Mouse (Mus musculus) T-cell, adult 2 months (primary cell): ENCODE measurements at regions not wholly inside any gene's neighbourhood (a gene's known extent, or its start where the extent isn't known, plus 50 kb on each side); places are given as distances from the start of the nearest gene placed in this dataset.

Source experiments
- DNase-seq: peaks from one replicate; pipeline ENCODE4 v3.0.0; 2022; ENCODE audit warnings: low spot score

DNA sequence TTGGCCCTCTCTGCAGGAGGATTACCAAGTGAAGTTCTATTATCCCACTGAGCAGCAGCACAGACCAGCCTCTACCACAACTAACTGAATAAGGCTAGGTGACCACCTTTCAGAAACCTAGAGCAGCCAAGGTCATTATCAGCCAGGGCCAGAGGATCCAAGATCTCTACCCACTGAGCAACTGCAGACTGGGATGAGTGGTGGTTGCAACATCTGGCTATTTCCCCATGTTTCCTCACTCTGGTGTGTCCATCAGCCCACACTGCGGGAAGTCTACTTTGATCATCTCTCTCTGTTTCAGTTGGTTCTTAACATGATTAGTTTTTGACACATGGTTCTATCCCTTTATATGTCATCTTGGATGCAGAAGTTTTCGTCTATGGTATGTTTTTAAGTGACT, 157.2 kb downstream of the Cog6 start:
- no peak for DNase-seq

- no peak for DNase-seq
Measured at GRCm38 (mm10) chr3:52859266-52859825, 157.7 kb downstream of the Cog6 start.

GRCm38 (mm10) chr3:52858259-52858658, 158.8 kb downstream of the Cog6 start:
- DNase-seq = no peak

DNA sequence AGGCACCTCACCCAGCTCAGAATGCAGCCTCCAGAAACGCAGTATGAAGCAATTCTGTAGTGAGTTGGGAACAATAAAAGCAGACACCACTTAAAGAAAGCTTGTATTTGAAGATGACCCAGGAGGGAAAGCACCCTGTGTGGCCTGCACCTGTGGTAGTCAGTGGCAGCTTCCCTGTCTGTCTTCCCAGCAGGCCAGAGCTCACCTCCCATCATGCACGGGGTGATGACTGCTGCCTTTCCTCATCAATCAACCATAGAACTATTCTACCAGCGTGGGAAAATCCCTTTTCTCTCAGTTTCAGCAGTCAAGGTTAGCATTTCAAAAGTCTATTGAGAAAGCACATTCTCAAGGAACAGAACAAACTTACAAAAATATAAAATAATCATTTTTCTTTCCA, 160.0 kb downstream of the Cog6 start:
- peak; percentile 61 for DNase-seq

DNA sequence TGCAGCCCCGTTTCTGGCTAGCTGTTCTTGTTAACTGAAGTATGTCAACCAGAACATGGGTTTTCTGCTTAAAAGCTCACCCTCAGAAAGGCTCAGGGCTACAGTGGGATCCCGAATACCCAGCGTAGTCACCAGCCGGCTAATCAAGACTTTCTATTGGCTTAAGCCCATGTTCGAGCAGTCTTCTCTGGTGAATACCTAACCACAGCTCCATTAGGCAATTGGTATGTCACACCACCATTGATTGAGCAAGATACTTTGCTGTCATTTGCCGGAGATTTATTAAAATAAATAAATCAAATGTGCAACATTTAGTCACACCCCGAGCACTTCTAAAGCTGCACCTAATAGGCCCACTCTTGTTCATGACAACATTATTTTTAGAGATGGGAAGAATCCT, 162.5 kb downstream of the Cog6 start:
- DNase-seq = no peak

GRCm38 (mm10) chr3:52853126-52853525, 163.9 kb downstream of the Cog6 start:
- DNase-seq = no peak

- no peak for DNase-seq
Measured at GRCm38 (mm10) chr3:52845166-52845565, 171.9 kb downstream of the Cog6 start.

DNA sequence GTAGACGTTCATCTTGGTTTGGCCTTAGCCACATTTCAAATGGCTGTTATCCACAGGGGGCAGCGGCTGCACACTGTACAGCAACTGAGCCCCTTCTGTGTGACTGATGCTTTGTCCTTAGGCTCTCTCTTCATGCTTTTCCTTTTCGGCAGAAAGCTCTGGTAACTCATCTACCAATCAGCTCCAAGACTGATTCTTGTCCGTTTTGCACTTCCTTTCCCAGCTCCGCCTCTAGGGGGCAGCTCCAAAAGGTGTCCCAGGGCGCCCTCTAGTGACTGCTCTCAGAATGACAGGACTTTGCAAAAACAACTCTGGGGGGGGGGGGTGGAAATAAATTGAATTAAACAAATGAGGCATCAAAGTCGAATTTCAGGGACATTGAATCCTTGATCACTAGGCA, 173.0 kb downstream of the Cog6 start:
- DNase-seq = peak; percentile 88

DNA sequence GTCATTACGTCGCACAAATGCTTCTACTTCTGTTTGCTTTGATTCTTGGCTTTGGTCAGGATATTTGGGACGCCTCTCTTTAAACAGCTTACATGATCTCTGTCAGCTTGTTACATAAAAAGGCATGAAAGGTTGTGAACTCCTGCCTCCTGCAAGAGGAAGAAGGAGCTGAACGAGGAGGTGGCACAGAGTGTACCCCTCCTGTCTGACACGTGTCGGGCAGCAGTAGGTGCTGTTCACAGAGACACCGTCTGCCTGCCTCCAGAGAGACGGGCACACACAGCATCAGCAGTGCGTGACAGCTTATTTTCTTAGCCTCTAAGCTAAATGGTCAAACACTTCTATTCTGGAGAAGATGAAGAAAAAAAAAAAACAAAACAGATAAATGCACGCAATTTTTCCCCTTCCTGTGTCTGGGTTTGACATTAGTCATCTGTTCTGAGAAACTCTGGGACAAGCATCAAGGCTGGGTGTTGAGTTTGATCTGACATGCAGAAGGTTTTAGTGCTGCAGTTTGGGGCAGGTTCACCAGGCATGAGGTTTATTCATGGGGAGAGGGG, 174.1 kb downstream of the Cog6 start:
- peak; percentile 51 for DNase-seq

DNA sequence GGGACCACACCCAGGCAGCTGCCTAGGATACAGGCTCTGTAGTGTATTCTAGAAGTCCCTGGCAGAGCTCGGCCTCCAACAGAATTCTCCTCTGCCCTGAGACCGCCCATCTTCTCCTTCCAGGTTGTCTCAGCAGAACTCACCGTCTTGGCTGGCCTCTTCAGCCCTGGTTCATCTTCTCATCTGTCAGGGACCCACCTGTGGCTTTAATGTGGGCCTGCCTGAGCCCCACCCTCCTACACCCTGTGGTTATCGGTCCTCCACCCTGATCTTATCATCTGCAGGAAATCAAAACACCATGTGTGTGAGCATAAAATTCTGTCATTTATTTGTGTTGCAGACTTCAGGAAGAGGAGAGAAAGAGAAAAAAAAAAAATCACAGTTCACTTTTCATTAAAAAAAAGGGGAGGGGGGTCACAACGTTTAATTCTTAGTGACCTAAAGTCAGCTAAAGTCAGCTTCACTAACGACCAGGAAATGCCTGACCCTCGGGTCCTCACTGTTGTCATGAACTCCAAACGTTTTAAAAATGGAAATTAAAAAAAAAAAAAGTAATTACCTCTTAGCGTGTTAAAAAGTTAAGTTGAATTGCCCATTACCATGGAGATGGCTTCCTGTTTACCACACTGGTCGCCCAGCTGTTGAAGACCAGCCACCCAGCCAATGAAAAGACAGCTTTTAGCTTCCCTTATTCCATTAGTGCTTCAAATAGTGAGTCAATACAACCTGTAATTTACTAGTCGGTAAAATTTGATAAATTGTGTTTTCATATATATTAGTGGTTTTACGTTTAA, 176.7 kb downstream of the Cog6 start:
- DNase-seq = peak; percentile 90

DNA sequence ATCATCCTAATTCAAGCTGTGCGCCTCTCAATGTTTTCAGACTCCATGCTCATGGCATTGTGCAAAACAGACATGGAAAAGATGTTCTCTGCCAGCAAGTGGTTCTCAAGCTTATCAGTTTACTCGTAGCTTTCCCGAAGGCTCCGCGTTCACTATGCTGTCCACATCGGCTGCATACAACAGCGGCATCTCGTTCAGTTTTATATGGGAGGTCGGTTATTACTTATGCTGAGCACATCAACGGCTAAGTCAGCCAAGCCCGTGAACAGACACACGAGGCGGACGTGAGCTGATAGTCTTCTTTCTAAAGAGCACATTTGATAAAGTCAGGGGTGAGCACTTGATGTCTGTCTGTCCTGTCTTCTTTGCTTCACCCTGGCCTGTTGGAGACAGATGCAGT, 179.0 kb downstream of the Cog6 start:
- no peak for DNase-seq

DNA sequence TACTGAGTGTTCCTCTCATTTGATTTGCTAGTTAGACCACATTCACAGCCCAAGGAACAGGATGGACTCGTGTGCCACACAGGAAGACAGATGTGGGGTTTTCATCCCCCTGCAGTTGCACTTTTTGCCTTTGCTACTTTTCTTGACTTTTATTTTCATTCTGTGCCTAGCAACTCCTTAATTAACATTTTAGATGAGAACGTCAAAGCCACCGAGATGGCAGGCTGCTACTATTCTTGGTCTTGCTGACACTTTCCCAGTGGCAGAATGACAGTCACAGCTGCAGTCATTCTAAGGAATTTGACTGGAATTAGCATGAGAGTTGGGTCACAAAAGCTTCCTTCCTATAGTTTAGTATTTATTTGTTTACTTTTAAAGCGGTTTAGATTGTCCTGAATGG, 179.5 kb downstream of the Cog6 start:
- peak; percentile 44 for DNase-seq

DNA sequence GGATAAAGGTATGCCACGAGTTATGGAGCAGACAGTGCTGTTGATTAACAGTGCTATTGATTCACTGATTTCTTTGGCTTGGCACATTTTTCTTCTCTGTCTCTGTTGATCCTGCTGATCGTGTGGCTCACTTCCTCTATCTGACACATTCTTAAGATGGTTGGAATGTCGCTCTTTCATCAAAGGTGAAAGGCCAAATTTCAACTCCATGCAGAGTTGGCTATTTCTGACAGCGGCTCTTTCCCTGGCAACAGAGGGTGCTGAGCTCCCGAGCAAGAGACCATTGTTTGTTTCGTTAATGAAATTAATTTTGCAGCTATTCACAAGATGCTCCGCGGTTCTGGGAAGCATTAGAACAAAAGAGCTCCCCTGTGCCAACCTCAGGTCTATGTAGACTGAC, 180.3 kb downstream of the Cog6 start:
- DNase-seq = no peak

- peak; percentile 46 for DNase-seq
Measured at GRCm38 (mm10) chr3:52832421-52832820, 184.6 kb downstream of the Cog6 start.

DNA sequence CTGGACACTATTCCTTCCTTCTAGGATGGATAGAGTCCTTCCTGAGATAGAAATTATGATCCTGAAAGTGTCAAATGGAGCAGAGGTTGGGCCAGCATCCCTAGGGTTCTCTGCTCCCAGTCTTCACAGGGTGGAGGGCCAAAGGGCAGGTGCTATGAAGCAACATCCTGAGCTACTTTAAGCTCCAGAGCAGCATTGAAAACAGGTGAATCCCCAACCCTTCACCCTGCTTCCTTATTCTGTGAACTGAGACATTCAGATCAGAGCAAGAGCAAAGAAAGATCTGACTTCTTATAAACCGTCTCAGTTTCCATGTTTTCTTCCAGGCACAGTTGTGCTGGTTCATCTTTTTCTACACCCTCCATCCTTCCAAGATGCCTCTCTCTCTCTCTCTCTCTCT, 185.1 kb downstream of the Cog6 start:
- peak; percentile 27 for DNase-seq

GRCm38 (mm10) chr3:52830101-52830500, 186.9 kb downstream of the Cog6 start:
- peak; percentile 60 for DNase-seq

- no peak for DNase-seq
Measured at GRCm38 (mm10) chr3:52829069-52829468, 188.0 kb downstream of the Cog6 start.

- DNase-seq = no peak
Measured at GRCm38 (mm10) chr3:52828473-52828872, 188.6 kb downstream of the Cog6 start.

DNA sequence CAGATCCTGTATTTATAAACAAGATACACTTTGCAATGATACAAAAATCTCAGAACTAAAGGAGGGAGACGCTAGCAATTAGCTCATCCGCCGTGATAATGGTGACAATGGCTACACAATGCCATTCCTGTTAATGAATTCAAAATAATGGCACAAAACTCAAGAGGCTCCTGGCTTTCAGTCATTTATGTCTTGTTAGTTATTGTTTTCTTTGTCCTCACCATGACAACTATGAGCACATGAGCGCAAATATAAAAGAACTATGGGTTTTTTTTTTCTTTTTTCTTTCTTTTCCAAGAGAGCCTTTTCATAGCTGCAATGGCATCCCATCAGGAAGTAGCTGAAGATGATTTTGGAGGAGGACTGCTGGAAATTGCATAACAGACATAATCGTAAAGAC, 194.2 kb downstream of the Cog6 start:
- DNase-seq = no peak

GRCm38 (mm10) chr3:52821450-52821849, 195.6 kb downstream of the Cog6 start:
- DNase-seq = no peak

DNA sequence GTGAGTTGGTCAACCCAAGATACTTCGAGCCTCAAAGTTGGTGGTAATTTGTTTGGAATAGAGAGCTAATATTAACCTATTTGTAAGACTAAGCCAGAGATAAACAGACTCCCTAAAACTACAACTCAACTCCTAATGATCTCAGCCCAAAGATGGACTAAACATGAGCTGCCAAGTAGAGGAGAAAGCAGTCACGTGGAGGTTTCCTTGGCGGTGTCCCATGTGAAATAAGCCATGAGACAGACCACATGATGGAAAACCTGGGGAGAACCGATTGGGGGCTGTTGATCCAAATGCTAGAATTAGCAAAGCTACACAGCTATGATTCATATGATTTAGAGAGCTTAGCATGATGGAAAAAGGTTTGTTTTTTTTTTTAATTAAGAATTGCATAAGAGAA, 198.6 kb downstream of the Cog6 start:
- DNase-seq = no peak

DNA sequence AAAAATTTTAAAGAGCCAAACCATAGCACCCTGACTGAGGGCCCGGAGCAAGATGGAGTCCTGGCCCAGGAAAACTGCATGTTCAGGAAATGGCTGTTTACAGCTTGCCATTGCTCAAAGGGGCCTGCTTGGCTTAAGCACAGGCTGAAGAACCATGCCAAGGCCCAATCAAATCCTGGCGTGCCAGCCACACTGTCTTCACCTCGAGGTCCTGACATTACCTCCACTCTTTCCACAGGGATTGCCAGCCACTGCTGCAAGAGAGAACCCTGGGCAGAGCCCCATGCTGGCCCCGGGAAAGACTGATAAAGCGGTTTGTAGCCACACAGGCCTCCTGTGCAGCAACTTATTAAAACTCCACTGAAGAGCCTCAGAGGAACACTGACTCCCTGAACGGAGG, 199.6 kb downstream of the Cog6 start:
- no peak for DNase-seq

GRCm38 (mm10) chr3:52815497-52815896, 201.5 kb downstream of the Cog6 start:
- no peak for DNase-seq

DNA sequence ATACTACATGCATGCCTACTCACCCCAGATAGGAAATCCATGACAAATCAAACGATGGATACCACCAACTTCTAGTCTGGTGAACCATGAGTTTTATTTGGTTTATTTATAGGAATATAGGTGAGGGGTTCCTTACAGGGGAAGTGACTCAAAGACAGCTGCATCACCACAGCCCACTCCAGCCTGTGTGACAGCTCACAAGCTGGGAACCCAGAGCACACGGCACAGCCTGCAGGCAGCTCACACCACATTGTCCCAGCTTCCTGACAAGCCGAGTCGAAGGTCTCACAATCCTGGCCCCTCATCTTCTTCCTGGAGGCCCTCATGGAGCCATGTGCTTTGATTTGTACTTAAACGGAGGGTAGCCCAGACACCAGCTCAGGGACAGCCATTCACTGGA, 214.7 kb downstream of the Cog6 start:
- DNase-seq = no peak
